Mouse (Mus musculus) retina, adult 2 months (tissue): Measurements from ENCODE around the gene Zc3h7b.
"Not testable (repeated sequence)": the region's sequence is repeated elsewhere in the genome, so short reads cannot be mapped to it uniquely, and the experiment has no call there.

Source experiments
- DNase-seq: peaks from one replicate; pipeline ENCODE4 v3.0.0-alpha.2; 2012; ENCODE audit warnings: low read depth, low spot score

Zc3h7b gene

GRCm38 (mm10) chr15:81739296-81739695 is 5.6 kb upstream of the Zc3h7b start:
- DNase-seq = no peak

- DNase-seq = no peak
These were observed 4.9 kb upstream of the Zc3h7b start for GRCm38 (mm10) chr15:81739924-81740323.

- DNase-seq = not testable (repeated sequence)
These were observed 2.5 kb upstream of the Zc3h7b start for GRCm38 (mm10) chr15:81742368-81742767.

- no peak for DNase-seq
These were observed 801 bp downstream of the Zc3h7b start for GRCm38 (mm10) chr15:81745601-81746114.

- no peak for DNase-seq
These were observed 4.9 kb downstream of the Zc3h7b start for GRCm38 (mm10) chr15:81749742-81750141.

GRCm38 (mm10) chr15:81753669-81754068 is 8.8 kb downstream of the Zc3h7b start:
- peak; percentile 46 for DNase-seq

- DNase-seq = no peak
These were observed 13.8 kb downstream of the Zc3h7b start for GRCm38 (mm10) chr15:81758701-81759100.

GRCm38 (mm10) chr15:81759542-81759941 is 14.7 kb downstream of the Zc3h7b start:
- no peak for DNase-seq

GRCm38 (mm10) chr15:81760361-81761079 is 15.7 kb downstream of the Zc3h7b start:
- no peak for DNase-seq

GRCm38 (mm10) chr15:81761381-81761780 is 16.5 kb downstream of the Zc3h7b start:
- DNase-seq = no peak

- DNase-seq = no peak
These were observed 17.1 kb downstream of the Zc3h7b start for GRCm38 (mm10) chr15:81761959-81762358.

- no peak for DNase-seq
These were observed 19.7 kb downstream of the Zc3h7b start for GRCm38 (mm10) chr15:81764573-81764972.

GRCm38 (mm10) chr15:81765651-81766050 is 20.8 kb downstream of the Zc3h7b start:
- DNase-seq = no peak

GRCm38 (mm10) chr15:81766439-81766838 is 21.6 kb downstream of the Zc3h7b start:
- DNase-seq = no peak

GRCm38 (mm10) chr15:81769037-81769436 is 24.2 kb downstream of the Zc3h7b start:
- no peak for DNase-seq

- DNase-seq = no peak
These were observed 27.7 kb downstream of the Zc3h7b start for GRCm38 (mm10) chr15:81772431-81773120.

GRCm38 (mm10) chr15:81774505-81775171 is 29.8 kb downstream of the Zc3h7b start:
- DNase-seq = no peak

- DNase-seq = no peak
These were observed 32.0 kb downstream of the Zc3h7b start for GRCm38 (mm10) chr15:81776631-81777422.

- DNase-seq = no peak
These were observed 37.0 kb downstream of the Zc3h7b start for GRCm38 (mm10) chr15:81781816-81782215.

GRCm38 (mm10) chr15:81784762-81785161 is 39.9 kb downstream of the Zc3h7b start:
- DNase-seq = no peak

- DNase-seq = no peak
These were observed 40.8 kb downstream of the Zc3h7b start for GRCm38 (mm10) chr15:81785701-81786100.

GRCm38 (mm10) chr15:81787525-81787924 is 42.7 kb downstream of the Zc3h7b start:
- DNase-seq = no peak
